Mouse (Mus musculus) testis, adult 2 months (tissue): Measurements from ENCODE around the gene Traf5. TPM values are rescaled to one million over a fixed set of nuclear protein-coding genes. Genes with fewer than 3 reads are reported as not detected.

Experiments used
- H3K27ac ChIP-seq: fragments of 200-500 bp; 2 replicates; pipeline ENCODE4 v1.5.1; 2012; ENCODE audit warnings: low read depth, low read length; ENCODE audit not compliant: control insufficient read depth, insufficient read depth
- H3K27me3 ChIP-seq: fragments of 200-500 bp; 2 replicates; pipeline ENCODE4 v1.6.1; 2012; ENCODE audit warnings: mild to moderate bottlenecking, low read length, moderate library complexity; ENCODE audit not compliant: control insufficient read depth, insufficient read depth
- H3K36me3 ChIP-seq: fragments of 200-500 bp; 2 replicates; pipeline ENCODE4 v1.6.1; 2012; ENCODE audit warnings: mild to moderate bottlenecking, low read length; ENCODE audit not compliant: control insufficient read depth, insufficient read depth
- H3K4me1 ChIP-seq: fragments of 200-500 bp; 2 replicates; pipeline ENCODE4 v1.6.1; 2012; ENCODE audit warnings: low read length; ENCODE audit not compliant: control insufficient read depth, insufficient read depth
- H3K4me3 ChIP-seq: fragments of 200-500 bp; 2 replicates; pipeline ENCODE4 v1.5.1; 2012; ENCODE audit warnings: low read depth, mild to moderate bottlenecking, low read length, moderate library complexity, mixed read lengths; ENCODE audit not compliant: control insufficient read depth
- CTCF ChIP-seq: fragments of 200-500 bp; IDR thresholded peaks from 2 replicates; pipeline ENCODE4 v1.5.1; 2012; ENCODE audit warnings: low read depth, mild to moderate bottlenecking, inconsistent platforms, low read length, moderate library complexity; ENCODE audit not compliant: control insufficient read depth, insufficient read depth, insufficient replicate concordance
- POLR2A ChIP-seq: fragments of 200-500 bp; IDR thresholded peaks from 2 replicates; pipeline ENCODE4 v1.6.1; 2012; ENCODE audit warnings: low read depth, mild to moderate bottlenecking, inconsistent platforms, low read length, moderate library complexity; ENCODE audit not compliant: control insufficient read depth
- polyA plus RNA-seq: library from polyadenylated mRNA; depleted of rRNA; stranded (reverse); fragments of >200 nt; gene quantifications from 2 replicates; pipeline ENCODE4 v1.2.3, GENCODE M21; 2012

The Traf5 gene
- polyA plus RNA-seq, 1 experiment: 1.6 TPM

- H3K4me3 ChIP-seq: no peak overlapping the region
- TF ChIP-seq CTCF (no peak), POLR2A (no peak)
- no peak overlapping the region for H3K27ac ChIP-seq
- H3K36me3 ChIP-seq: no peaks in the 10 kb centered on the region
- H3K27me3 ChIP-seq: no peaks in the 10 kb centered on the region
- H3K4me1 ChIP-seq: peaks cover 8% of the 10 kb centered on the region
Measured at GRCm38 (mm10) chr1:192090689-192091567, 1.4 kb downstream of the Traf5 start.

- Histone ChIP-seq H3K36me3 (no peaks in the 10 kb centered on the region), H3K4me1 (peaks cover 8% of the 10 kb centered on the region), H3K27me3 (no peaks in the 10 kb centered on the region), H3K27ac (no peak overlapping the region), H3K4me3 (no peak overlapping the region)
- TF ChIP-seq CTCF (no peak), POLR2A (no peak)
Measured at GRCm38 (mm10) chr1:192090281-192090680, 2.1 kb downstream of the Traf5 start.

DNA sequence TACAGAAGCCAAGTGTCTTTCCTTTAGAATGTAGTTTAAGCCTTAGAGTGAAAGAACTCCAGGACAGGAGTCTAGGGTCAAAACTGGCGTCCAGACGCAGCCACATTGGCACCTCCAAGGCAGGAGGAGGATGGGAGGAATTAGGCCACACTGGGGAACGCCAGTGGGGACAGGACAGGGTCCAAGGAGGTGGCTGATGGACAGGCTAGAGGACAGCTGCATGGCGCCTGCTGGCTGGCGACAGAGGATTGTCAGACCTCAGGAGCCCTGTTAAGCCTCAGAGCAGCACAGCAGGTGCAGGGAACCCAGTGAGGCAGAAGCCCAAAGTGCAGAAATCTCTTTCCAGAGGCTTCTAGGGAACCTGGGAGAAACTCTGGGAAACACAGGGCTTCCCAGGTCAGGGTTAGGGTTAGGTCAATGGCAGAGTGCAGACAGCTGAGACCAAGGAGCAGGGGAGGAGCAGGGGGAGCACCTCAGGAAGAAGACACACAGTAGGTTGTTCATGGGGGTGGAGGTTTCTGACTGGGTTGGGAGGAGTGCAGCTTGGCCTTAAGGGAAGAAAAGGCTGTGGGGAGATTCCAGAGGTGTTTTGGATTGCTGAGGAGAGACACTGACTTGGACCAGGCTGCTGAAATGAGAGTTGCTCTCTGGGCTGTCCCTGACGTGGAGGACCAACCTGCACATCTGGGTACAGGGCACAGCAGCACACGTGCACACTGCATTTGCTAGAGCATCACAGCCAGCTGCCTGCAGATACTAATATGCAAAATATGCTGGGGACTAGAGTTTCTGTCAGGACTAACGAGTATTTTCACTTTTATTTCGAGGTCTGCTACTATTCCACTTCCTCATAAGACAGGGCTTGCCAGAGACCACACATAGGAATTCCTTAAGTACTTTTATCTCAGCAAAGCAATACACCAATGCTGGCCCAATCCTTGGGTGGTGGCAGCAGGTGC is 2.9 kb downstream of the Traf5 start:
- TF ChIP-seq CTCF (no peak), POLR2A (no peak)
- peaks cover 8% of the 10 kb centered on the region for H3K4me1 ChIP-seq
- no peaks in the 10 kb centered on the region for H3K27me3 ChIP-seq
- no peak overlapping the region for H3K27ac ChIP-seq
- no peak overlapping the region for H3K4me3 ChIP-seq
- H3K36me3 ChIP-seq: no peaks in the 10 kb centered on the region

DNA sequence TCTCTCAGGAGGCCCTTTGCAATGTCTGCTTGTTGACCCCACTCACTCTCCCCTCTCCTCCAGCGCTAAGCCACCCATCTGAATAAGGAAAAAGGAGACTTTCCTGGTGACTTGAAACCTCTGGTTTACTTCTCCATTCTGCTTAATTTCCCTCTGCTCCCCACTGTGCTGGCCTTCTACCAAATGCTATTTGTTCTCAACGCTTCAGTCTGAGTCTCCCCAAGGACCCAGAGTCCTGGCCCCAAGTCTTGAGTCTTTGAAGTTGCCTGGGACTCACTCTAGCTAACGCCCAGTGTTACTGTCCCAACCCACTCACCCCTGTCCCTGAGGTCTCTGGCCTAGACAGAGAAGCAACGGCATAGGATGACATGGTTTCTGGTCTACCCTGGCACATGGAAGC is 4.3 kb downstream of the Traf5 start:
- TF ChIP-seq POLR2A (no peak), CTCF (no peak)
- Histone ChIP-seq H3K4me1 (peaks cover 4% of the 10 kb centered on the region), H3K4me3 (no peak overlapping the region), H3K27me3 (no peaks in the 10 kb centered on the region), H3K36me3 (no peaks in the 10 kb centered on the region), H3K27ac (no peak overlapping the region)

GRCm38 (mm10) chr1:192087098-192087497 is 5.3 kb downstream of the Traf5 start:
- Histone ChIP-seq H3K27ac (no peak overlapping the region), H3K27me3 (no peaks in the 10 kb centered on the region), H3K36me3 (no peaks in the 10 kb centered on the region), H3K4me1 (peaks cover 4% of the 10 kb centered on the region), H3K4me3 (no peak overlapping the region)
- no peak for TF ChIP-seq POLR2A
- TF ChIP-seq CTCF: no peak

DNA sequence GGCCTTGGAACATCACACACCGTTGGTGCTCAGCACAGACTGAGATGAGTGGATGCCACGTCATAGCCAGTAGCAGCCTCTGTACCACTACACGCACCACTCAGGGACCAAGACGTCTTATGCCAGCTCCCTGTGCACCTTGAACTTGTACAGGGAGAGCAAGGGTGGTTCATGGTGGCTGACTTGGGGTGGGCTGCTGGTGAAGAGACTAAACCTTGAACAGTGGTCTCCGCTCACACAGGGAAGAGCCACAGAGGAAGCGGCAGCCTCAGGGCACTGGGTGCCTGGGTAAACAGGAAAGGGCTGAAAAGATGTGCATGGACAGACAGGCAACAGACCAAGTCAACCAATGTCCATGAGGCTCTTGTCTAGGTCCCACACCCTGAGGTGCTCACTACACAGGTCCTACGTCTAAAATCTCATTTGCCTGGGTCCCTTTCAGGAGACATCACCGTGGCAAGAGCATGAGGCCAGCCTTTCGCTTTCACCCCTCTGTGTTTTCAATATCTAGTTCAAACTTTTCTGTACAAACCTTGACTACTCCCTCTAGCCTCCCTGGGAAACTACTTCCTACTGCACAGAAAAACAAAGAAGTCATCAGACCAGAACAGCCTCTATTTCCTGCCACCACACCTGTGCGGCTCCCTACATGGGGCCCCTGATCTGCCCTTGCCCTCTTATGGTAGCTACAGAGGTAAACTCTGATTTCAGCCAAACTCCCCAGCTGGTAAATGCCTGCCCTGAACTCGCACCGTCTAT is 5.9 kb downstream of the Traf5 start:
- H3K27ac ChIP-seq: no peak overlapping the region
- no peaks in the 10 kb centered on the region for H3K36me3 ChIP-seq
- no peak overlapping the region for H3K4me3 ChIP-seq
- no peaks in the 10 kb centered on the region; the same call in none of the 2 replicates for H3K4me1 ChIP-seq
- TF ChIP-seq POLR2A (no peak), CTCF (no peak)
- H3K27me3 ChIP-seq: no peaks in the 10 kb centered on the region
